Mouse (Mus musculus): ENCODE results near the gene Gcn1l1. TPM values are rescaled to one million over a fixed set of nuclear protein-coding genes. Genes with fewer than 3 reads are reported as not detected.

Gene Gcn1l1
- total and polyA plus RNA-seq, 3 experiments: 18.2 to 81.9 (median 62.9) TPM

DNA sequence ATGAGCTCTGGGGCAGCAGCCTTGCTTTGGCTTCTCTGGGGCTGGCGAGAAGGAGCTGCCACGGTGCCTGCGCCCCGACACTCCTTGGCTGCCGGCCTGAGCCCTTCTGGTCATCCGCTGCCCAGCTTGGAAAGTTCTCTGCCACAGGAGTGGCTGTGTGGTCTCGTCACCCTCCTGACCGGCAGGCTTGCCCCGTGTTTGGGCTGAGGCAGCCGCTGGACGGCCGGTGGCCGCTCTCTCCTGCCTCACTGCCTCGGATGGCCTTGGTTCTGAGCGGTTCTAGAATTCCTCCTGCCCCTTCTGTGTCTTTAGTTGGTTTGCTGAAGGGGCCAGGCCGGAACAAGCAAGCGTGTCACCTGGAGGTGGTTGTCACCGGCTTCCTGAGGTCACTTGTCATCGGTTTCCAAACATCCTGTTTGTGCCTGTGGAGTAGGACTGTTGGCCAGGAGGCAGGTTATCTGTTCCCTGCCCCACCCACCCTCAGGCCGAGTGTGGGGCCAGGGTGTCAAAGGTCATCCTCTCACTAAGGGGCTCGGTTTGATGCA, 44.7 kb upstream of the Gcn1l1 start:
- in situ Hi-C loops (cut with MboI; ENCODE audit: low pct_ligation_motif_present, low pct_unique_long_range_greater_than_20kb, low sequenced_read_pairs): no loop called here
- Histone ChIP-seq H3K27ac (ENCODE audit: insufficient read depth, low read depth) (no peak overlapping the region), H3K4me1 (ENCODE audit: control insufficient read depth in 1 of 2, insufficient read depth in 2 of 2) (peaks cover 16 to 64% of the 10 kb centered on the region in 2 experiments), H3K4me3 (replicated peaks in 1 of 3; ENCODE audit: low read depth in 2 of 3, low read length in 2 of 3, poor library complexity in 1 of 3) (no peak overlapping the region), H3K4me2 (ENCODE audit: insufficient read depth, low read depth, poor library complexity, severe bottlenecking) (no peak overlapping the region), H3K36me3 (replicated peaks in 1 of 2; ENCODE audit: control insufficient read depth in 1 of 2, insufficient read depth in 1 of 2, low read length in 1 of 2) (peaks cover 0 to 36% of the 10 kb centered on the region in 2 experiments), H3K27me3 (replicated peaks) (no peaks in the 10 kb centered on the region), H3K9ac (ENCODE audit: insufficient read depth, low read depth) (no peak overlapping the region), H3K79me2 (replicated peaks; ENCODE audit: control insufficient read depth, extremely low read depth, insufficient read depth, poor library complexity, severe bottlenecking) (0 out of 2 replicates have a peak, but pooled peaks cover 2% of the 10 kb centered on the region), H3K9me3 (replicated peaks; ENCODE audit: low read length) (no peaks in the 10 kb centered on the region)
- no peak for DNase-seq (ENCODE audit: extremely low read depth)
- dilution Hi-C loops (cut with MboI; ENCODE audit: extremely low pct_ligation_motif_present, extremely low pct_unique_long_range_greater_than_20kb, low sequenced_read_pairs): no loop called here
- TF ChIP-seq TCF12 (IDR thresholded peaks at IDR 0.05; ENCODE audit: low read depth, low read length) (no peak), MXI1 (IDR thresholded peaks at IDR 0.05; ENCODE audit: low read depth, low read length) (no peak), NRF1 (IDR thresholded peaks at IDR 0.05; ENCODE audit: low read depth, low read length) (no peak)

DNA sequence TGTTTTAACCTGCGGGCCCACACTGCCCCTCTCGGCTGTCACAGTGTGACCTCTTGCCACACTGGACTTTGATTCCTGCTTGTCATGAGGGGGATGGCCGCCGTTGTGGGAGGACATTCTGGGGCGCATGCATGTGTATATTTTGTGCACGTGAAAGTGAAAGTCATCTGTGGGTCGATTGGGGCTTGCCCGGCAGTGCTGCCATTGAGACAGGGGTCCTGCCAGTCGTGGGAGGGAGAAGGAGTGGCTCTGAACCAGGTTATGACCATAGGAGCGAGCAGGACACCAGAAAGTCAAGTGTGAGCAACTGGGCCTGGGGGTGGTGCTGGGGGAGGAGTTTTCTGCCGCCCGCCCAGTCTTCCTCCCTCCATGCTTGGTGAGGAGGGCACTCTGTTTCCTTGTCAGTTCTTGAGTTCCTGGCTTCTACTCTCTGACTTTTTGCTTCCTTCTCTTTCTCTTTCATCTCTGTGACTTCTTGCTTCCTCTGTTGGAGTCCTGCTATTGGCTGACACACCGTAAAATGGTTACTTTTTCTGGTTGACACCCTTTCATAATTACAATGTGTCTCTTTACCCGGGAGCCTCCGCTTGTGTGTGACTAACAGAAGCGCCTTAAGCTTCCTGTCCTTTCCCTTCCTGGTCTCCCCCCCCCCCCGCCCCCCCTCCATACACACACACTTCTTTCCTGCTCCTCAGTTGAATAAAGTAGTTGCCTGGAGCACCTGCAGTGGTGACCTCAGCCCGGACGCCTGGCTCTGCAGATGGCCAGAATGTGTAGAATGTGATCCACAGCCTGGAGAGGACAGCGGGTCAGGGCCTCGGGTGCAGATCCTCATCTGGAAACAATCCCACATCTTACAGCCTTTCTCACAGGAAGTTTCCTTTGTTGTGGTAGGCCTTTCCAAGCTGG, 43.2 kb upstream of the Gcn1l1 start:
- in situ Hi-C loops (cut with MboI; ENCODE audit: low pct_ligation_motif_present, low pct_unique_long_range_greater_than_20kb, low sequenced_read_pairs) (no loop called here), dilution Hi-C loops (cut with MboI; ENCODE audit: extremely low pct_ligation_motif_present, extremely low pct_unique_long_range_greater_than_20kb, low sequenced_read_pairs) (no loop called here)
- peak; percentile 46 for DNase-seq (ENCODE audit: extremely low read depth)

DNA sequence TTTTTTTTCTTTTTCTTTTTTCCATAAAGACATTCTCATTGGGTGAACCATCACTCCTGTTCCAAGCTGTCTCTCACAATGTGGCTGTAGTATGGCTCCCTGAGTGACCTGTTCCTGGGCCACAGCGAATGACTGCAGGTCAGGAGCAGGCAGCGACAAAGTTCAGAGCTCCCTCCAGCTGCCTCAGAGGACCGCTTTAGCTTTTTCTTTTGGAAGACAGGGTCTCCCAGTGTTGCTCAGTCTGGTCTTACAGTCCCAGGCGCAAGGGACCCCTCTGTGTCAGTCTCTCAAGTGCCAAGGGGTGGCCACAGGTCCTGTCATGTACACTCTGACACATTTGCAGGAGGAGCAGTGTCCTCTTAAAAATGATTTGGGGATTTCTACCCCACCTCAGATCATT, 42.5 kb upstream of the Gcn1l1 start:
- Histone ChIP-seq H3K4me1 (ENCODE audit: control insufficient read depth in 1 of 2, insufficient read depth in 2 of 2) (peaks cover 20 to 58% of the 10 kb centered on the region in 2 experiments), H3K36me3 (replicated peaks in 1 of 2; ENCODE audit: control insufficient read depth in 1 of 2, insufficient read depth in 1 of 2, low read length in 1 of 2) (peaks cover 0 to 46% of the 10 kb centered on the region in 2 experiments), H3K27me3 (replicated peaks) (no peaks in the 10 kb centered on the region), H3K4me2 (ENCODE audit: insufficient read depth, low read depth, poor library complexity, severe bottlenecking) (no peak overlapping the region; the same call in 1 of the 2 replicates), H3K27ac (ENCODE audit: insufficient read depth, low read depth) (no peak overlapping the region), H3K79me2 (replicated peaks; ENCODE audit: control insufficient read depth, extremely low read depth, insufficient read depth, poor library complexity, severe bottlenecking) (0 out of 2 replicates have a peak, but pooled peaks cover 2% of the 10 kb centered on the region), H3K4me3 (replicated peaks in 1 of 3; ENCODE audit: low read depth in 2 of 3, low read length in 2 of 3, poor library complexity in 1 of 3) (no peak overlapping the region), H3K9me3 (replicated peaks; ENCODE audit: low read length) (no peaks in the 10 kb centered on the region), H3K9ac (ENCODE audit: insufficient read depth, low read depth) (0 out of 2 replicates have a peak overlapping the region, but pooled peaks have one; percentile 25)
- TF ChIP-seq ZC3H11A (IDR thresholded peaks at IDR 0.05; ENCODE audit: low read depth, low read length) (no peak), CHD1 (IDR thresholded peaks at IDR 0.05; ENCODE audit: low read depth, low read length) (no peak), SMC3 (IDR thresholded peaks at IDR 0.05; ENCODE audit: low read depth, low read length) (no peak), JUND (conservative IDR thresholded peaks at IDR 0.05; ENCODE audit: low read depth, low read length) (no peak), TCF12 (IDR thresholded peaks at IDR 0.05; ENCODE audit: low read depth, low read length) (no peak), USF2 (conservative IDR thresholded peaks at IDR 0.05; ENCODE audit: low read depth, low read length) (no peak), GABPA (IDR thresholded peaks at IDR 0.05; ENCODE audit: insufficient replicate concordance, low read depth, low read length) (no peak), JUN (IDR thresholded peaks at IDR 0.05; ENCODE audit: insufficient read depth, low read depth, low read length) (no peak), SIN3A (IDR thresholded peaks at IDR 0.05; ENCODE audit: low read length) (no peak)
- dilution Hi-C loops (cut with MboI; ENCODE audit: extremely low pct_ligation_motif_present, extremely low pct_unique_long_range_greater_than_20kb, low sequenced_read_pairs): no loop called here
- in situ Hi-C loops (cut with MboI; ENCODE audit: low pct_ligation_motif_present, low pct_unique_long_range_greater_than_20kb, low sequenced_read_pairs): no loop called here
- no peak for DNase-seq (ENCODE audit: extremely low read depth)

More for the DNA sequence above, 43.2 kb upstream of the Gcn1l1 start:
- TF ChIP-seq BHLHE40 (IDR thresholded peaks at IDR 0.05; ENCODE audit: low read depth, low read length): peak; percentile 80
- TF ChIP-seq ELF1 (IDR thresholded peaks at IDR 0.05; ENCODE audit: low read depth, low read length): peak; percentile 53
- TF ChIP-seq MXI1 (IDR thresholded peaks at IDR 0.05; ENCODE audit: low read depth, low read length): peak; percentile 54
- TF ChIP-seq POLR2A (IDR thresholded peaks at IDR 0.05; ENCODE audit: low read depth, low read length): peak; percentile 39
- TF ChIP-seq EP300 (IDR thresholded peaks at IDR 0.05; ENCODE audit: low read length): no peak
- TF ChIP-seq JUND (conservative IDR thresholded peaks at IDR 0.05; ENCODE audit: low read depth, low read length): no peak
- TF ChIP-seq MAX (IDR thresholded peaks at IDR 0.05; ENCODE audit: low read length): 0 out of 2 replicates have a peak, but pooled peaks have one; percentile 18
- Histone ChIP-seq H3K79me2 (replicated peaks; ENCODE audit: control insufficient read depth, extremely low read depth, insufficient read depth, poor library complexity, severe bottlenecking) (0 out of 2 replicates have a peak, but pooled peaks cover 2% of the 10 kb centered on the region), H3K9me3 (replicated peaks; ENCODE audit: low read length) (no peaks in the 10 kb centered on the region), H3K27me3 (replicated peaks) (no peaks in the 10 kb centered on the region), H3K36me3 (replicated peaks in 1 of 2; ENCODE audit: control insufficient read depth in 1 of 2, insufficient read depth in 1 of 2, low read length in 1 of 2) (peaks cover 0 to 48% of the 10 kb centered on the region in 2 experiments), H3K9ac (ENCODE audit: insufficient read depth, low read depth) (peak overlapping the region; percentile 25), H3K4me1 (ENCODE audit: control insufficient read depth in 1 of 2, insufficient read depth in 2 of 2) (peaks cover 25 to 65% of the 10 kb centered on the region in 2 experiments), H3K27ac (ENCODE audit: insufficient read depth, low read depth) (peak overlapping the region; percentile 35; the same call in 1 of the 2 replicates), H3K4me3 (replicated peaks in 1 of 3; ENCODE audit: low read depth in 2 of 3, low read length in 2 of 3, poor library complexity in 1 of 3) (peak overlapping the region; percentile 19 to 43 (median 37)), H3K4me2 (ENCODE audit: insufficient read depth, low read depth, poor library complexity, severe bottlenecking) (peak overlapping the region; percentile 24)
